Mouse (Mus musculus) limb, embryonic 13.5 days (tissue): ENCODE measurements around the gene Elf2. TPM values are rescaled to one million over a fixed set of nuclear protein-coding genes. Genes with fewer than 3 reads are reported as not detected.

Experiments
- ATAC-seq: fragments of 200-750 bp; cut with Nextera tagmentation; 2 replicates; pipeline ENCODE4 v1.8.0; 2017; ENCODE audit warnings: low read depth, moderate number of reproducible peaks, moderate TSS enrichment; ENCODE audit not compliant: low FRiP score
- H3K27ac ChIP-seq: fragments of 300-500 bp; sonication (generic); 2 replicates; pipeline ENCODE4 v1.5.1; 2015; ENCODE audit warnings: inconsistent platforms, mild to moderate bottlenecking, moderate library complexity
- H3K27me3 ChIP-seq: fragments of 300-500 bp; sonication (generic); 2 replicates; pipeline ENCODE4 v1.6.1; 2015; ENCODE audit warnings: mild to moderate bottlenecking, inconsistent platforms
- H3K36me3 ChIP-seq: fragments of 300-500 bp; sonication (generic); 2 replicates; pipeline ENCODE4 v1.6.1; 2015; ENCODE audit warnings: inconsistent platforms, mild to moderate bottlenecking, moderate library complexity
- H3K4me1 ChIP-seq: fragments of 300-500 bp; sonication (generic); 2 replicates; pipeline ENCODE4 v1.6.1; 2015; ENCODE audit warnings: inconsistent platforms
- H3K4me2 ChIP-seq: fragments of 300-500 bp; sonication (generic); replicated peaks from 2 replicates; pipeline ENCODE4 v1.6.1; 2015; ENCODE audit warnings: inconsistent platforms, mild to moderate bottlenecking, moderate library complexity
- H3K4me3 ChIP-seq: fragments of 300-500 bp; sonication (generic); 2 replicates; pipeline ENCODE4 v1.5.1; 2015; ENCODE audit warnings: moderate library complexity, mild to moderate bottlenecking, inconsistent platforms
- H3K9ac ChIP-seq: fragments of 300-500 bp; sonication (generic); 2 replicates; pipeline ENCODE4 v1.6.1; 2015; ENCODE audit warnings: mild to moderate bottlenecking, inconsistent platforms
- H3K9me3 ChIP-seq: fragments of 300-500 bp; sonication (generic); 2 replicates; pipeline ENCODE4 v1.6.1; 2016; ENCODE audit warnings: inconsistent platforms
- WGBS: fragments of 180-500 bp; shearing (Covaris S2); methylation state at CpG from one replicate; pipeline ENCODE4 v1.1.7; 2015; 5-methylcytosine and 5-hydroxymethylcytosine counted together
- polyA plus RNA-seq: library from polyadenylated mRNA; unstranded; fragments of >200 nt; fragmentation: Nextera tagmentation; extraction: Ambion mirVana; gene quantifications from 2 replicates; pipeline ENCODE4 v1.2.1, GENCODE M21; 2015

Elf2 gene
- polyA plus RNA-seq, 1 experiment from 2014 or later: 65.0 TPM

DNA sequence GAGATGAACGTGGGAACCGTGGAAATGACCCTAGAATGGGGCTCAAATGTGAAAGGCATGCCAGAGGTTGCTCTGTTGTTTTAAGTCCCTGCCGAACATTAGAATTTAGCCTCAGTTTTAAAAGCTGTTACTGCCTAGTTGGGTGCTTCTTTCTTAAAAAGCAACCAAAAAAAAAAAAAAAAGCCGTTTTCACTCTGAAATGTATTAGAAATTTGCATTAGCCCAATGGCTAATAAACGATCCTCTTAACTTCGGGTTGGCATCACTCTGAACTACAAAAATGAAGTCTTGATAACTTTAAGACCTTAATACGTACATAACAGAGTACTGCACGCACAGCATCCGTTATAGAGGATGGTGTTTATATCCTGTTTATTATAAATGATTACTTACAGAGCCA is 1.7 kb upstream of the Elf2 start:
- peak overlapping the region; percentile 89 for H3K9ac ChIP-seq
- H3K27ac ChIP-seq: peak overlapping the region; percentile 94
- H3K27me3 ChIP-seq: no peaks in the 10 kb centered on the region
- no peaks in the 10 kb centered on the region for H3K36me3 ChIP-seq
- H3K4me3 ChIP-seq: peak overlapping the region; percentile 92
- H3K9me3 ChIP-seq: no peaks in the 10 kb centered on the region
- ATAC-seq: no peak
- 6% methylated on average over 9 of the region's 9 CpGs for WGBS
- 0 out of 2 replicates have a peak, but pooled peaks cover 5% of the 10 kb centered on the region for H3K4me1 ChIP-seq
- H3K4me2 ChIP-seq: peak overlapping the region; percentile 88

DNA sequence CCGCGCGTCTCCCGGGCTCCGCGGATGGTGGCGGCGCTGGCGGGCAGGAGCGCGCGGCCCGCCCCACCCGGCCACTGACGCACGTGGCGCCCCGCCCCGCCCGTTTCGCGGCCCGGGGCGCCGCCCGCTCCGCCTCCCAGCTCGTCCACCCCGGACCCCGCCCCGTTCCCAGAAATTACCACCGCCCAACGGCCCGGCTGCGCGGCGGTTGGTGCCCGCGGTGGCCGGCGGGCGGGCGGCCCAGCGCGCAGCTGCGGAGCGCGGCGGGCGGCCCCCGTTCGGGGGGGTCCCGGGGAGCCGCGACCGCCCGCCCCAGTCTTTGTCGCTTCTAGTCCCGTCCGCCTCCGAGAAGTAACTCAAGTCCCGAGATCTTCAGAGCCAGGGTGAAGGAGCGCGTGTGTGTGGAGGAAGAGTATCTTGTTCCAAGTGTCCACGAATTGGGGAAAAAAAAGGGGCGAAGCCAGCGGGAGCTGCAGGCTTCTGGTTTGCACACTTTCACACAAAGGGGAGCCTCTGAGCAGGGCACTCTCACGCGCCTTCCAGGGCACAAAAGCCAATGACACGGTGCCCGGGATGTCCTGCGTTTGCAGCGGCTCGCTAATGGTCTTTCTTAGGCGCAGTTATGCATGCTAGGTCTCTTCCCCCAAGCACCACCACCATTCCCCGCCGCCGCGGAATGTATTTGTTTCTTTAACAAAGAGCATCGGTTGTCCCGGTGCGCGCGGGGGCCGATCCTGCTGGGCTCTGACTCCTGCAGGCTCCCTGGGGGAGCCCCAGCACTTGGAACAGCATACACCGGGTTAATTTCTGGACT is 1.0 kb upstream of the Elf2 start:
- WGBS: 1% methylated on average over 78 of the region's 86 CpGs
- H3K36me3 ChIP-seq: no peaks in the 10 kb centered on the region
- no peaks in the 10 kb centered on the region for H3K27me3 ChIP-seq
- H3K4me1 ChIP-seq: 0 out of 2 replicates have a peak, but pooled peaks cover 5% of the 10 kb centered on the region
- H3K9ac ChIP-seq: peak overlapping the region; percentile 89
- no peaks in the 10 kb centered on the region for H3K9me3 ChIP-seq
- peak overlapping the region; percentile 92 for H3K4me3 ChIP-seq
- ATAC-seq: peak; percentile 85
- peak overlapping the region; percentile 94 for H3K27ac ChIP-seq
- peak overlapping the region; percentile 88 for H3K4me2 ChIP-seq

DNA sequence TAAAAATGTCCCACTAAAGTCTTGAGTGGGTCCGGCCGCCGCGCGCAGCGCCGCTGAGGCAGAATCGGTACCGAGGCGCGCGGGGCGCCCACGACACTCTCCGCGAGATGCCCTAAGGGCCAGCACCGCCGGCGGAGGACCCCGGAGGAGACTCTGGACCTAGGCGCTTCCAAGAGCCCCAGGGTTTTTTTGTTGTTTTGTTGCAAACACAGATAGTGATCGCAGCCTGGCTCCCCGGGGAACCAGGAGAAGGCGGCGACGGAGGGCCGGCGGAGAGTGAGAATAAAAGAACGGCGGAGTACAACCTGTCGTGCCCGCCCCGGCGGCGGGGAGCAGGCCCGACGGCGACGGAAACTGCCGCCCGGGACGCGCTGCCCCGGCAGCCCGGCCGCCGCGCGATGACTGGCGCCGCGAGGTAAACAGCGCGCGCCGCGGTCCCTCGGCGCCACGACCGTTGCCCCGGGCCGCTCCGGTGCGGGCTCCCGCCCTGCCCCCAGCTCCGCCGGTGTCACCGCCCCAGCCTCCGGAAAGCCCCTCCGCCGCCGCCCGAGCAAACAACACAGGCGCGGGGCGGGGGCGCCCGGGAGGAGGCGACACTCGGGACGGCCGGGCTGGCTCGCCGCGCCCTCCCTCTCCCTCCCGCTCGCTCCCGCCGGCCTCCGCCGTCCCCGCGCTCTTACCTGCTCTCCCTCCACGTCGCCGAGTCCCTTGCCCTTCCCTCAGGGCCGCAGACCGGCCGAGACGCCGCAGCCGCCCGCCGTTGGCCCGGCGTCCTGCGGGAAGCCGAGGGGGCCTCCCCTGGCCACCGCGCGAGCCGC is 520 bp downstream of the Elf2 start:
- Histone ChIP-seq H3K4me3 (peak overlapping the region; percentile 92), H3K4me2 (peak overlapping the region; percentile 88), H3K9me3 (no peaks in the 10 kb centered on the region), H3K27ac (peak overlapping the region; percentile 94), H3K27me3 (no peaks in the 10 kb centered on the region), H3K9ac (peak overlapping the region; percentile 89), H3K36me3 (no peaks in the 10 kb centered on the region), H3K4me1 (0 out of 2 replicates have a peak, but pooled peaks cover 5% of the 10 kb centered on the region)
- ATAC-seq: no peak; the same call in none of the 2 replicates
- under 1% methylated on average over 94 of the region's 113 CpGs for WGBS

DNA sequence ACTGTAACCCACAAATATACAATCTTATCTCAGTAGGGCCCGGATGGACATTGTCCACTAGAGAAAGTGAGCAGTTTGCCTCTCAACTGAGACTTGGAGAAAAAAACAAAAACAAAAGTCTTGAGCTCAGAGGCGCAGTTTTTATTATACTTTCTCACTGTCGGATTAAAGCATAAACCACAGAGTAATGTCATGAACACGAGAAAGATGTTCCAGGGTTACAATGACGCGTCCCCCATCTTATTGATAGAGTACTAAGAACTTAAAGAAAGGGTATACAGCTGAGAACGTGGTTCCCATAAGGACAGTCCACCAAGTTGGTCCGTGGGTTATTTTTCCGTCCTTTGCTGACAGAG is 1.1 kb downstream of the Elf2 start:
- Histone ChIP-seq H3K4me3 (peak overlapping the region; percentile 92), H3K9ac (peak overlapping the region; percentile 89), H3K27ac (no peak overlapping the region; the same call in 1 of the 2 replicates), H3K9me3 (no peaks in the 10 kb centered on the region), H3K36me3 (no peaks in the 10 kb centered on the region), H3K4me1 (peaks cover 10% of the 10 kb centered on the region), H3K27me3 (no peaks in the 10 kb centered on the region), H3K4me2 (peak overlapping the region; percentile 88)
- WGBS: 2% methylated on average over 9 of the region's 9 CpGs
- no peak for ATAC-seq

DNA sequence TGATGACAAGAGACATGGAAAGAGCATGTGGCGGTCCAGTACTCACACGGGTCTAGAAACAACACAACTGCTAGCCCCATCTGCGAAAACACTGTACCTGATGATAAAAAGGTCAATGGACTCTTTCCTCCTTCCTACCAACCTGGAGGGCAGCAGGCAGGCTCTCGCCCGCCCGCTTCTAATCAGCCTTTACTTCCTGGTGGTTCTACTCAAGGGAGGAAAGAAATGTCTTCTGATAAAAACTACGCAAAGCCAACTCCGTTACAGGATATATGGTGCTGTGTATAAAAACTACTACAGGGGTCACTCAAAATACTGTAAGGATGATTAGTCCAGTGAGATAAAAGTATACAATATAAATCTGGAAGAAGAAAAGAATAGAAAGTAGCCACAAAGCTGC is 5.1 kb downstream of the Elf2 start:
- no peaks in the 10 kb centered on the region for H3K27me3 ChIP-seq
- H3K4me1 ChIP-seq: peaks cover 25% of the 10 kb centered on the region
- ATAC-seq: no peak
- no peak overlapping the region for H3K27ac ChIP-seq
- WGBS: 86% methylated on average over 8 of the region's 8 CpGs
- no peak overlapping the region for H3K9ac ChIP-seq
- no peaks in the 10 kb centered on the region for H3K36me3 ChIP-seq
- no peak overlapping the region for H3K4me2 ChIP-seq
- H3K9me3 ChIP-seq: no peaks in the 10 kb centered on the region
- no peak overlapping the region for H3K4me3 ChIP-seq

DNA sequence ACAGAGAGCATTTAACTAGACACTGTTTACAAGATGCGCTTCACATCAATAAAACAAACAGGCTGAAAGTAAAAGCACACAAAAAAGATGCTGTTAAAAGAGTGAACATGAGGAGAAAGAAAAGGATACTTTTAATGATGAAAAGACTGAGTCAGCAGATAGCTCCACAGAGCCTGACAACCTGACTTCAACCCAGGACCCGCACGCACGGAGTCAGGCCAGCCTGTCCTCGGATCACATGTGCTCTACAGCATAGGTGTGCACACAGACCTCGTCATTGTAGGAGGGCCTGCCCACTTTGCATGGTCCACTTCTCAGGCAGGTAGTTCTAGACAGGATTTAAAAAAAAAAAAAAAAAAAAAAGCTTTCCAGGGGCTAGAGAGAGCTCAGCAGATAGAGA is 6.5 kb downstream of the Elf2 start:
- Histone ChIP-seq H3K9ac (no peak overlapping the region), H3K27ac (no peak overlapping the region), H3K4me1 (peaks cover 27% of the 10 kb centered on the region), H3K4me3 (no peak overlapping the region), H3K4me2 (peak overlapping the region; percentile 49; the same call in 1 of the 2 replicates), H3K27me3 (no peaks in the 10 kb centered on the region), H3K36me3 (no peaks in the 10 kb centered on the region), H3K9me3 (no peaks in the 10 kb centered on the region)
- 35% methylated on average over 6 of the region's 6 CpGs for WGBS
- peak; percentile 73 for ATAC-seq

DNA sequence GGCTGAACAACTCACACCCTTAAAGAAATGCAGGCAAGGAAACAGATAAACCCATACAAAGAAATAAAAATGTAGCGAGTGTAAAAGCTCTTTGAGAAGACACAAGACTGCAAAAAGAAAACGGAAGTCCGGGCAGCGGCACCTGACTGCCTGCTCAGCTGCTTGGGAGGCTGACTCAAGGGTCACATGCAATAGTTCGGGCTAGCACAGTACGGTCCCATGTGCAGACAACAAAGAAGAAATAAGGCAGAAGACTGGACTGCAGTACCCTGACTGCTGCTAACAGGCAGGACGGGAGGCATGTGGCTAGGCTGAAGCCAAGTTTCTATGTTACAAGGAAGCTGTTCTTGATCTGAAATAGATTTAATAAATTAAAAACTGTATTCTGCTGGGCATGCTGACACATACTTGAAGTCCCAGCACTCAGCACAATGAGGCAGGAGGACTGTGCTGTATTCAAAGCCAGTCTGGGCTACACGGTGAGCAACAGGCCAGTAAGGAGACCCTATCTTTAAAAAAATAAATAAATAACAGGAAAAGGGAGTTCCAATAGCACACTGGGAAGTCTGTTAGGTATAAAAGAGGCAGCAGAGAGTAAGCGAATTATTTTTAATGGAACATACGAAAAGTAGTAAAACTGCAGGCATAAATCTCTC is 7.1 kb downstream of the Elf2 start:
- ATAC-seq: peak; percentile 60

DNA sequence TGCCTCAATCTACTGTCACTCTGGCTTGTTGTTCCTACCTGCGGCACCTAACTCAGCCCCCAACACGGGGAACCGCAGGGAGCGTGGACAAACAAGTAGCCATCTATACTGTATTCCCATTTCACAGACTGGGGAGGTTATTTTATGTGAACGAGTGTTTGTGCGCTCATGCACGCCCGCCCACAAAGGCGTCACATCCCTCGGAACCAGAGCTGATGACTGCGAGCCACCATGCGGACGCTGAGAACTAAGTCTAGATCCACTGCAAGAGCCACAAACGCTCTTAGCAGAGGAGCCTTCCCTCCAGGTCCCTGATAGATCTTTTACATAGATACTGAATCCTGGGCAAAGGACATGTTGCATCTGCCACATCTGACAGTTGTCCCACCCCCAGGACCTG is 10.4 kb downstream of the Elf2 start:
- no peak overlapping the region for H3K4me2 ChIP-seq
- peaks cover 4% of the 10 kb centered on the region; the same call in 1 of the 2 replicates for H3K36me3 ChIP-seq
- peaks cover 29% of the 10 kb centered on the region for H3K4me1 ChIP-seq
- no peaks in the 10 kb centered on the region for H3K9me3 ChIP-seq
- no peak overlapping the region for H3K9ac ChIP-seq
- WGBS: 91% methylated on average over 14 of the region's 14 CpGs
- no peak for ATAC-seq
- H3K27me3 ChIP-seq: no peaks in the 10 kb centered on the region
- H3K4me3 ChIP-seq: no peak overlapping the region
- H3K27ac ChIP-seq: no peak overlapping the region

More for the DNA sequence above, 7.1 kb downstream of the Elf2 start:
- Histone ChIP-seq H3K27me3 (no peaks in the 10 kb centered on the region), H3K27ac (peak overlapping the region; percentile 66), H3K4me2 (peak overlapping the region; percentile 49), H3K4me3 (peak overlapping the region; percentile 7; the same call in 1 of the 2 replicates), H3K9me3 (no peaks in the 10 kb centered on the region), H3K36me3 (no peaks in the 10 kb centered on the region), H3K4me1 (peaks cover 27% of the 10 kb centered on the region), H3K9ac (no peak overlapping the region)
- WGBS: 28% methylated on average over 10 of the region's 10 CpGs

DNA sequence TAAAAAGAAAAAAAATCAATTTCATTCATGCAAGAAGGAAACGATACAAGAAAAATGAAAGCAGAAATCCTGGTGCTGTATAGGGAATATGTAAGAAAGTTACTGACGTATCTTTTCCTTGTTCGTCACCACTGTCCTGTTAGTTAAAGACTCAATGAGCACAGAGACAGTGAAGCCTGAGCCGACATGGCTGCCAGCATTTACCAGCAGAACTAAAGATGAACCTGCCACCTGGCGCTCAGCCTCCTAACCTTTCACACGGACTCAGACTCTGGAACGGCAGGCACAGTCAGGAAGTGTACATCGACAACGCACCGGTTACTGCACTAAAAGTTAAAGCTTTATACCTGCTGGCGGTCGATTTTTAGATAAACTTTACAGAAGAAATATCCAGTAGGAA is 11.9 kb downstream of the Elf2 start:
- H3K9ac ChIP-seq: no peak overlapping the region
- peaks cover 5% of the 10 kb centered on the region for H3K36me3 ChIP-seq
- H3K27ac ChIP-seq: no peak overlapping the region
- no peak overlapping the region for H3K4me2 ChIP-seq
- WGBS: 88% methylated on average over 12 of the region's 12 CpGs
- H3K27me3 ChIP-seq: no peaks in the 10 kb centered on the region
- peaks cover 16% of the 10 kb centered on the region for H3K4me1 ChIP-seq
- H3K9me3 ChIP-seq: no peaks in the 10 kb centered on the region
- ATAC-seq: no peak
- no peak overlapping the region for H3K4me3 ChIP-seq

DNA sequence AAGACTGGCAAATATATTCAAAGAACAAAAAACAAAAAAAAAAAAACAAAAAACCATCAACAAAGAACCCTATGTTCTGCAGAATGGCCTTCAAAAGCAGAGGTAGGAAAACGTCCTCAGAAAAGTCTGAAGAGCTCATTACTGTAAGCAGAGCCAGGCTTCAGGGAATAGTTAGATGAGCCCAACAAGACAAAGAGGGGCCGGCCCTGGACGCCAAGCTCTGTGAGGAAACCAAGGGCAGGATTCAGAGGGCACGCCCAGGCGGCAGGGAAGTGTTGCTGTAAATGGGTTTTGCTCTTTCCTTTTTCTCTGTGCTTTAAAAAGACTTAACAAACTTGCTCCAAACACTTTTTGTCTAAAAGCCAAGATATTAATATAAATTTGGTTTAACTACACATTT is 12.6 kb downstream of the Elf2 start:
- 76% methylated on average over 5 of the region's 5 CpGs for WGBS
- H3K27ac ChIP-seq: peak overlapping the region; percentile 39; the same call in 1 of the 2 replicates
- ATAC-seq: no peak
- H3K9ac ChIP-seq: no peak overlapping the region
- H3K4me3 ChIP-seq: no peak overlapping the region
- H3K9me3 ChIP-seq: no peaks in the 10 kb centered on the region
- H3K4me2 ChIP-seq: no peak overlapping the region
- peaks cover 11% of the 10 kb centered on the region for H3K36me3 ChIP-seq
- peaks cover 8% of the 10 kb centered on the region for H3K4me1 ChIP-seq
- no peaks in the 10 kb centered on the region for H3K27me3 ChIP-seq

DNA sequence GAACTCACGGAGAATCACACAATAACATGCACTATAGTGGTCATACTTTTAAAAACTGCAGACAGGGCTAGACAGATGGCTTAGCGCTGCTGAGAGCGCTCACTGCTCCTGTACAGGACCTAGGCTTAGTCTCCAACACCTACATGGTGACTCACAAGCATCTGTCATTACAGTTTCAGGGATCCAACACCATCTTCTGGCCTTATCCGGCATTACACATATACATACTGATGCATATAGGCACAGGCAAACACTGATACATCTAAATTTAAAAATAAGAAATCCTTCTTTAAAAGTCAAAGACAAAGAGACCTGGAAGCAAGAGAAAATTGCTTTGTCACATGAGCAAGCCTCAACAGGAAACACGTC is 13.1 kb downstream of the Elf2 start:
- no peak for ATAC-seq
- WGBS: 90% methylated on average over 5 of the region's 5 CpGs
- Histone ChIP-seq H3K4me3 (no peak overlapping the region), H3K9ac (no peak overlapping the region), H3K9me3 (no peaks in the 10 kb centered on the region), H3K4me2 (no peak overlapping the region), H3K27ac (peak overlapping the region; percentile 39; the same call in 1 of the 2 replicates), H3K36me3 (peaks cover 13% of the 10 kb centered on the region), H3K27me3 (no peaks in the 10 kb centered on the region), H3K4me1 (peaks cover 8% of the 10 kb centered on the region; the same call in 1 of the 2 replicates)
